Mouse (Mus musculus): ENCODE data around the gene Olfr487.
"Not testable (repeated sequence)": the region's sequence is repeated elsewhere in the genome, so short reads cannot be mapped to it uniquely, and the experiment has no call there.

Gene Olfr487

DNA sequence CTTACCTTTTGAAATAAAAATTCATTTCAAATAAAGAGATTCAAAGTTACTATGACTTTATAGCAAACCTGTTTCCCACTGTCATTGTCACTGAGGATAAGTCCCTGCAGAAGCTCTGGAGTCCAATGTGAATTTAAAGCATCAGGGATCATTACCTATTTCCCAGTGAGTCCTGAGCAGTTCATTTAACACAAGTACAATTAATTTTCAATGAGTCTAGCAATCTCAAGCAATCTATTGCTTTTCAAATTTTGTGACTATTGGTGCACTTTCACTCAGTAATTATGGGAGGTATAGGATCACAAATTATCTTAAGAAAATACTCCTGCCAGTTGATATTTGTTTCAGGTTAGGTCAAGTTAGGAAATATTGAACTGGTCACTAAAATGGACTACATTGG is at the start of gene Olfr487:
Gene Olfr487, minus strand, starts transcription at position 101 of the 400 bp plus-strand sequence.
- not testable (repeated sequence) for DNase-seq

DNA sequence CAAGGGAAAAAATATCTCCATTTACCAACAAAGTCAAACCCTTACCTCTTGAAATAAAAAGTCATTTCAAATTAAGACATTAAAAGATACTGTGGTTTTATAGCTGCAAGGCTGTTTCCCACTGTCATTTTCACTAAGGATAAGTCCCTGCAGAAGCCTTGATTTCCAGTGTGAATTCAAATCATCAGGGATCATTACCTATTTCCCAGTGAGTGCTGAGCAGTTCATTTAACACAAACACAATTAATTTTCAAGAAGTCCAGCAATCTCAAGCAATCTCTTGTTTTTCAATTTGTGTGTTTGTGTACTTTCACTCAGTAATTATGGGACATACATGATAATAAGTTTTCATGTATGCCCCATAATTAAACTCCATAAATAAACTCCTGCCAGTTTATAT is 43.8 kb upstream of the Olfr487 start, which contains the start of gene Olfr488:
Gene Olfr488, minus strand, starts transcription at position 101 of the 400 bp plus-strand sequence.
- DNase-seq = no peak

- no peak for DNase-seq
These were observed 19.1 kb upstream of the Olfr487 start for GRCm38 (mm10) chr7:108233551-108233950.

- no peak for DNase-seq
These were observed 17.5 kb downstream of the Olfr487 start for GRCm38 (mm10) chr7:108196938-108197337.

DNA sequence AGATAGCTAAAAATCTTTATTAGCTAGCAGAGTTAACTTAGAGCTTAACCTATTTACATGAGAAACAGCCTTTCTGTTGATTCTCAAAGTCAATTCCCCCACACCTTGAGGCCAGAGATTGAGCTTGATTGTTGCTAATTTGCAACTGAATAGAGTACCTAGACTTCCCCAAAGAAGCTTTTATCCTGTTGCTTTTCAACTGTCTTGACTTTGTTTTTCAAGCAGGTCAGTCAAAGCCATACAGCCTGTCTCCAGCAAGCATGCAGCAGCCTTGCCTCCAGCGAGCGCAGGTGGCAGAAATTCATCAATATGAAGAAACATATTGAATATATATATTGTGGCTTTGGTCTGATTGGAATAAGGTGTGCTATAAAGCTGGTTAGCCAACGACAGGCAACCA is 18.1 kb downstream of the Olfr487 start:
- not testable (repeated sequence) for DNase-seq

DNA sequence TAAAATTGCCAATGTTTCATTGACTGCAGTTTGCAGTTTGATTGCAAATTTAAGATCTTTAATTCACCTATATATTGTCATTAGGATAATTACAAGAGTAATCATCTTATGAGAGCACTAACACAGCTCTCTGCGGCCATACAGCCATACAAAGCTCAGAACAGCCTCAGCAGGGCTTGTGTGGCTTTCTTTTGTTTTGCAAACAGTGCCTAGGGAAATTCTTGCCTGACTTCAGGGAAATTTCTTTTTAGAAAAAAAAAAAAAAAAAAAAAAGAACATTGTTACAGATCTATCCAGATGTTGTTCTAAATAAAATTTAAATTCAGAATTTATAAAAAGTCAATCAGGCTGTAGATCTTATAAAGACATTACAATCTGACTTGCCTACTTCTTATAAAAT is 21.7 kb downstream of the Olfr487 start:
- DNase-seq = not testable (repeated sequence)

DNA sequence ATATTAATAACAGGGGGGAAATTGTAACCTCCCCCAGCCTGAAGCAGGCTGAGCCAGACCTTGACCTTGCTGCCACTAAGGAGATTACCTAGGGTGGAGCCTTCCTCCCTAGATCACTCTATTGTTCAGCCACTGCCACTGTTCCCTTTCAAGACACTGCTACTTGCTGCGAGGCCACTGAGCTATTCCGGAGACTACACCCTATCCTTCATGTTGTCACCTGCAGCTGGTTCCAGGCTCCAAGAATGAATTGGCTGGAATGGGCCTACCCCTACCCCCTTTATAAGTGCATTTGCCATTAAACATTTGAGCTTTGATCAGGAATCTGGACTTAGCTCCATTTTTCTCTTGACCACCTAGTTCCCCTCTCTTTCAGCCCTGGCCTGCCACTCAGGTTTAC is 23.2 kb downstream of the Olfr487 start:
- not testable (repeated sequence) for DNase-seq

GRCm38 (mm10) chr7:108185237-108185636 is 29.2 kb downstream of the Olfr487 start:
- not testable (repeated sequence) for DNase-seq

DNA sequence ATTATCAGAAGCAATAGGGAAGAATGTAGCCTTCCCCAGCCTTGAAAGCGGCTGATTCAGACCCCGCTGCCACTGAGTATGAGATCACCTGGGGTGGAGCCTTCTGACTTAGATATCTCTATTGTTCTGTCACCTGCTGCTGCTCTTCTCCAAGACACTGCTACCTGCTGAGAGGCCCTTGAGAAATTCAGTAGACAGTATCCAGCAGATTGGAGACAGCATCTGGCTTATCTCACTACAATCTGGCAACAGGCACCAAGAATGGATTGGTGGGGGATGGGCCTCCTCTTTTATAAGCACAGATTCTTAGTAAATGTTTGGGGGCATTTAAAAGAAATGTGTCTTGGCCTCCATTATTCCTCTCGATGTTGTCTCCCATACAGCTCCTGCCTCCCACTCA is 30.0 kb downstream of the Olfr487 start:
- not testable (repeated sequence) for DNase-seq

DNA sequence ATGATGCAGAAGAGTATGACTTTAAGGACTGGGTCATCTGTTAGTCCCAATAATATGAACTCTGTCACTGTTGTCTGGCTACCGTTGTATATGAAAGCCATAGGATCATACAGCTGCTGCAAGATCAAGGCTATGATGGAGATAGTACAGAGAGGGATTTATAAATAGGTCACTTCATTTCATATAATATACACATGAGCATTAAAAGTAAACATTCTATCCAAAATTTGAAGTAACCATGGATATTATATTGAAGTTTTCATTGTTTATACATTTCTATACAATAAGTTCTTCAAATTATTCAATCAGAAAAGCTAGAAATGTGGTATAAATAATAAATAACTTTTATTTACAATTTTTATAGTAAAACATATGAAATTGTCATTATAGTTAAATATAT is 41.8 kb downstream of the Olfr487 start, which contains the start of gene Olfr486:
Gene Olfr486, minus strand, starts transcription at position 101 of the 400 bp plus-strand sequence.
- not testable (repeated sequence) for DNase-seq

DNA sequence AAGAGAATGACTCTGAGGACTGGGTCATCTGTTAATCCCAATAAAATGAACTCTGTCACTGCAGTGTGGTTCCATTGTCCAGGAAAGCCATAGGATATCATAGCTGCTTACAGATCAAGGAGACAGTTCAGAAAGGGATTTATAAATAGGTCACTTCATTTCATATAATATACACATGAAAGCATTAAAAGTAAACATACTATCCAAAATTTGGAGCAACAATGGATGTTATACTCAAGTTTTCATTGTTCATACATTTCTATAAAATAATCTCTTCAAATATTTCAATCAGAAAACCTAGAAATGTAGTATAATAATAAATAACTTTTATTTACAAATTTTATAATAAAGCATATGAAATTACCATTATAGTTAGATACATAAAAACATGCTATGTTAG is 54.7 kb downstream of the Olfr487 start, which contains the start of gene Olfr485:
Gene Olfr485, minus strand, starts transcription at position 101 of the 400 bp plus-strand sequence.
- no peak for DNase-seq

Data from layer of hippocampus, adult 9-11 months (tissue).